Mouse (Mus musculus): ENCODE data around the gene Cers6. TPM values are rescaled to one million over a fixed set of nuclear protein-coding genes. Genes with fewer than 3 reads are reported as not detected.

Cers6 gene
- polyA plus RNA-seq, 1 experiment from 2014 or later: 3.6 TPM

DNA sequence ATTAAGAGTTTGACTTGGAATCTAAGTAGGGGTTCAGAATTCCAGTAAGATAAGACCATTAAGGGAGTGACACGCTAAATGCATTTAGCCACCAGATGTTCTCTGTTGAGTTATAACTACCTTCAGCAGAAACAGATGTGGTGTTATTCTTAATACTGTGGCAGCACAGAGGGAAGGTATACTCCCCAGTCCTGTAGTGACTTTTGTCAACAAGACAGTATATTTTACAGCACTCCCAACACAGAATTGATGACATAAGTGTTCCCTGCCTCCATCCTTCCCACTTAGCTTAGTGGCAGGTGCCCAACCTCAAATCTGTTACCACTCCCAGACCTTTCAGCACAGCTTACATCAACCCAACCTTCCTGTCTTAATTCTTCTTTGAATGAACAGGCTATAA is 219.5 kb downstream of the Cers6 start:
- WGBS (ENCODE audit: insufficient replicate concordance): 67% methylated on average over 1 of the region's 1 CpGs

DNA sequence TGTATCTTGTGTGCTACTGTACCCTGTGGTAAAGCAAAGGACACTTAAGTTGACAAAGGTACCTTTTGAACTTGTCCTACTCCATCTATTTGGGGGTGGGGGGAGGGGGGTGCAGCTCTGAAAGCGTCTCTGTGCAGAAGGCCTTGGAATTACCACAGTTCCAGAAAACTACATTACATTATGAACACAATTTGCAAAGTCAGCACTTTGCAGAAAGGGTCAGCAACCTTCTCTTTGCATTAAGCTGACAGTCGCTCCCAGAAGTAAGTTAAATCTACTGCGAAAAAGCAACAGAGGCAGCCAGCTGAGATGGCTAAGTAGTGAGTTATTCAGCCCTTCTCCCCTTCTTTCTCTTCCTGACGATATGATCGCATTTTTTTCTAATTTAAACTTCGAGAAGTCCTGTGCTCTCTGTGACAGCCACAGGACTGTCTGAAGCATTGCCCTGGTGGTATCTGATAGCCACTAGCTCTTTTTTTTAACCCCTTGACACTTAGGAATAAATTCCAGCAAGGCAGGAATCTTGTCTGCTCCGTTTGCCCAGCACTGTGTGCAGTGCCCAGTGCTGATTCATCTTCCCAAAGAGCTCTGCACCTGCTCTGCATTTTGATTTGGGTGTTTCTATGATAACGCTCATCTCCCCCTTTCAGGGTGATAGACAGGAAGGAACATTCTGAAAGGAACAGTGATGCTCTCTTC is 221.4 kb downstream of the Cers6 start:
- 60% methylated on average over 8 of the region's 8 CpGs for WGBS (ENCODE audit: insufficient replicate concordance)
- Histone ChIP-seq H3K27me3 (no peaks in the 10 kb centered on the region), H3K4me1 (replicated peaks) (no peaks in the 10 kb centered on the region), H3K4me3 (replicated peaks) (no peak overlapping the region), H3K4me2 (no peak overlapping the region), H3K27ac (no peak overlapping the region), H3K9me3 (replicated peaks) (no peaks in the 10 kb centered on the region), H3K36me3 (no peaks in the 10 kb centered on the region), H3K9ac (no peak overlapping the region)
- ATAC-seq (ENCODE audit: low read depth): no peak
- no peak for DNase-seq

More for the DNA sequence above, 219.5 kb downstream of the Cers6 start:
- Histone ChIP-seq H3K4me1 (replicated peaks) (no peaks in the 10 kb centered on the region), H3K9me3 (replicated peaks) (no peaks in the 10 kb centered on the region), H3K27ac (no peak overlapping the region), H3K27me3 (no peaks in the 10 kb centered on the region), H3K36me3 (no peaks in the 10 kb centered on the region), H3K4me2 (no peak overlapping the region), H3K9ac (no peak overlapping the region), H3K4me3 (replicated peaks) (no peak overlapping the region)
- no peak for DNase-seq
- ATAC-seq (ENCODE audit: low read depth): no peak

DNA sequence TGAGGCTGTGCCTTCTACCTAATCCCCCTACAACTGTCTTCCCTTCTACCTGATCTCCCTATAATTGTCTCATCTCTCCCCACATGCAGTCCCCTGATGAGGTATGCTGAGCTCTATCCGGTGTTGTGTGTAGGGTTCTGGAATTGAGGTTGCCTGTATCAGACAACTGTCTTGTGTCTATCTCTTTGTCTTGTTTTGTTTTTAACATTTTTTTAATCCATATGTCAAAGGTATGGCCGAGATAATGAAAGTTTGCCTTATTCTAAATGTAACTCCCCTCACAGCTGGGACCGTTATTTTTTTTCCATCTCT is 221.9 kb downstream of the Cers6 start:
- Histone ChIP-seq H3K9me3 (replicated peaks) (no peaks in the 10 kb centered on the region), H3K4me3 (replicated peaks) (no peak overlapping the region), H3K27ac (no peak overlapping the region), H3K27me3 (no peaks in the 10 kb centered on the region), H3K4me1 (replicated peaks) (no peaks in the 10 kb centered on the region), H3K4me2 (no peak overlapping the region), H3K9ac (no peak overlapping the region), H3K36me3 (no peaks in the 10 kb centered on the region)
- no peak for DNase-seq
- WGBS (ENCODE audit: insufficient replicate concordance): 72% methylated on average over 3 of the region's 3 CpGs
- no peak for ATAC-seq (ENCODE audit: low read depth)

DNA sequence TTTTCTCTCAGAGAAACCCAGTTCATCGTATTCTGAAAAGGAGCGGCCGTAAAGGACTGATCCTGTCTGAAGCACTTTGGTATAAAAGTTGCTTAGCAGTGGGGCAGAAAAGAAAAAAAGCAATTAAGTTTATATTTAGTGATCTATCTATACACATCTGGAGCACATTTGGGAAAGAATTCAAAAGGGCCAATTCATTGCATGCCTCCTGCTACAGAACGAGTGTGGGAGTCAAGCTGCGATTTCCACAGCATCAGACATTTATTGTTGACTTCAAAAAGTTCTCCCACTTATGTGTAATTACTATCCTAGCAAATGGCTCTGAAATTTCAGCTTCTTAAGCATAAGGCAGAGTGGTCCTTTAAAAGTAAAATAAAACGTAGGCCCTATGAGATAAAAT is 223.2 kb downstream of the Cers6 start:
- Histone ChIP-seq H3K9me3 (replicated peaks) (no peaks in the 10 kb centered on the region), H3K4me2 (no peak overlapping the region), H3K9ac (no peak overlapping the region), H3K36me3 (no peaks in the 10 kb centered on the region), H3K27ac (no peak overlapping the region), H3K4me3 (replicated peaks) (no peak overlapping the region), H3K4me1 (replicated peaks) (no peaks in the 10 kb centered on the region), H3K27me3 (no peaks in the 10 kb centered on the region)
- 82% methylated on average over 6 of the region's 6 CpGs for WGBS (ENCODE audit: insufficient replicate concordance)
- DNase-seq (no peak), ATAC-seq (ENCODE audit: low read depth) (no peak)

DNA sequence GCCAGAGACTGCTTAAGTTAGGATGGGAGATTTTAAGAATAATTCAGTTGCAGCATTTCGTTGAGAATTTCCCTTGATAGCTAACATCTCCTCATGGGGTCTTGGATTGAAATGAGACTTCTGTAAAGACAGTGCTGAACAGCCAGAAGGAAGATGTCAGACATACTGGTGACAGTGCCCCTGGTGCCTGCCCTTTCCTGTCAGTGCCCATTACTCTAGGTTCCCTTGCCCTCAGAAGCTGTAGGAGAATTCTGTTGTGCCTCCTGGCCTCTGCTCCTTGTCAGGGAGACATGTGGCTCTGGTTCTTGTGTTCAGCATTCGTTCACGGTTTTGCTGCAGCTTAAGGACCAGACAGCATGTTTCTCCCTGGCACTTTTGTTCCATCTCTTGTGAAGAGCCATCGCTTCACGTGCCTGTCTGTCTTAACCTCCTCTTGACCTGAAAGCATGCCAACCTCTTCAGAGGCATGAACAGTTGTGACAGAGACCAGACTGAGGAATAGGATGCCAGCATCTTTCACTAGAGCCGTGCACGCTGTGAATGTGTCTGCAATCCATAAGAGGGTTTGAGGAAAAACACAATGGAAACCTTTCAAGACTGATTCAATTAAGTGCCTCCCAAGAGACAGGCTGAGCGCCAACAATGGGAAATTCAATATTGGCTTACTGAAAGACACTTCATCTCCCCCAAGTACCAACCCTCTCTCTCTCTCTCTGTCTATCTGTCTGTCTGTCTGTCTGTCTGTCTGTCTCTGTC is 225.4 kb downstream of the Cers6 start:
- H3K27ac ChIP-seq: no peak overlapping the region
- no peak for ATAC-seq (ENCODE audit: low read depth)
- DNase-seq: no peak
- WGBS (ENCODE audit: insufficient replicate concordance): 74% methylated on average over 8 of the region's 8 CpGs
- H3K27me3 ChIP-seq: no peaks in the 10 kb centered on the region
- H3K9me3 ChIP-seq (replicated peaks): no peaks in the 10 kb centered on the region
- H3K4me2 ChIP-seq: no peak overlapping the region
- H3K4me3 ChIP-seq (replicated peaks): no peak overlapping the region
- no peaks in the 10 kb centered on the region for H3K36me3 ChIP-seq
- no peaks in the 10 kb centered on the region for H3K4me1 ChIP-seq (replicated peaks)
- no peak overlapping the region for H3K9ac ChIP-seq

DNA sequence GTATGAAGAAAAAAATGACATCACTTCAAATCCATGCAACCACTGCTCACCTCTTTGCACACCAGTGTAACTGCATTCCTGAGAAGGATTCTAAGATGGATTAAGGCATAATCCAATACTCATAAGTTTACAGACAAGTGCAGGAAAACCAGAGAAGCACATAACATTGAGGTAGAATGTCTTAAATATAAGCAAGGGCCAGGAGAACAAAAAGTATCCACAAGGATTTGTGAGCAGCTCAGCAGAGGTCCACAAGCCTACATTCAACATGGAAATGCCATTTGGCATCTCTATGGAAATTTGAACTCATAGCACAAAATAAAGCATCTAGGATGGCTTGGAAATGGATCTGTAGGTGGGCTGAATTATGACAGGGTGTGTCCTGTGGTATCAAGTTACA is 234.6 kb downstream of the Cers6 start:
- H3K4me1 ChIP-seq (replicated peaks): no peaks in the 10 kb centered on the region
- no peak overlapping the region for H3K4me3 ChIP-seq (replicated peaks)
- no peaks in the 10 kb centered on the region for H3K27me3 ChIP-seq
- DNase-seq: no peak
- no peak for ATAC-seq (ENCODE audit: low read depth)
- no peak overlapping the region for H3K9ac ChIP-seq
- H3K27ac ChIP-seq: no peak overlapping the region
- H3K36me3 ChIP-seq: no peaks in the 10 kb centered on the region
- H3K4me2 ChIP-seq: no peak overlapping the region
- no peaks in the 10 kb centered on the region for H3K9me3 ChIP-seq (replicated peaks)

DNA sequence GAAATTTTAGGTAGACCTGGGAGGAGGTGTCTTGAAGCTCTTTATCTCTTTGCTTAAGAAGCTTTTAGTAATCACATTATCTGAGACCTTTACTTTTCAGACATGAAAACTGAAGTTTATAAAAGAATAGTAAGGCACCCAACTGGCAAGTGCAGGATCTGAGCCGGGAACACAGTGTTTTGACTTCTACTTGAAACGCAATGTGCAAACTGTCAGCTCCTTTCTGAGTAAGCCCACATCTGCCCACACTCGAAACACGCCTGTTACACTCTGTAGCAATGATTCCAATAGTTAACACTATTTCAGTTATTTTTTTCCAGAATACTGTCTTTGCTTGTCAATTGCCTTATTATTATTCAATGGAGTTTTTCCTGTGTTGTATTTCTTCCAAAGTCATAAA is 235.6 kb downstream of the Cers6 start:
- Histone ChIP-seq H3K4me1 (replicated peaks) (no peaks in the 10 kb centered on the region), H3K27me3 (no peaks in the 10 kb centered on the region), H3K27ac (no peak overlapping the region), H3K4me2 (no peak overlapping the region), H3K9me3 (replicated peaks) (no peaks in the 10 kb centered on the region), H3K4me3 (replicated peaks) (no peak overlapping the region), H3K9ac (no peak overlapping the region), H3K36me3 (no peaks in the 10 kb centered on the region)
- 71% methylated on average over 4 of the region's 4 CpGs for WGBS (ENCODE audit: insufficient replicate concordance)
- ATAC-seq (ENCODE audit: low read depth) (no peak), DNase-seq (no peak)

DNA sequence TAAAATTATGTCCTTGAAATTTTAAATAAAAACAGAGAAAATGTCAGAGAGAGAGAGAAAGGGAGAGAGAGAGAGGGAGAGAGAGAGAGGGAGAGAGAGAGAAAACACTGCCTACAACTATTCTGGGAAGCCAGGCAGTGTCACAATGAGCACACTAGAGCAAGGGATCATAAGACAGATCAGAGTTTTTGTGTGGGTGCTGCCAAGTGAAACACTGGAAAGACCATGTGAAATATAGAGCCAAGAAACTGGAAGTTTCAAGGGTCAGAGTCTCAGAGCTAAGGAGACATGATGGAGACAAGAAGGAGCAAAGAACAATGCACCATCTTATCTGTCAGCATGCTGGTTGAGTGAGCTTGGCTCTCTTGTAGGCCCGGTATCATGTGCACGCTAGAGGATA is 236.3 kb downstream of the Cers6 start:
- H3K4me3 ChIP-seq (replicated peaks): no peak overlapping the region
- no peak overlapping the region for H3K27ac ChIP-seq
- 81% methylated on average over 2 of the region's 2 CpGs for WGBS (ENCODE audit: insufficient replicate concordance)
- no peak overlapping the region for H3K4me2 ChIP-seq
- DNase-seq (no peak), ATAC-seq (ENCODE audit: low read depth) (no peak)
- H3K36me3 ChIP-seq: no peaks in the 10 kb centered on the region
- no peaks in the 10 kb centered on the region for H3K9me3 ChIP-seq (replicated peaks)
- no peaks in the 10 kb centered on the region for H3K4me1 ChIP-seq (replicated peaks)
- no peak overlapping the region for H3K9ac ChIP-seq
- H3K27me3 ChIP-seq: no peaks in the 10 kb centered on the region

DNA sequence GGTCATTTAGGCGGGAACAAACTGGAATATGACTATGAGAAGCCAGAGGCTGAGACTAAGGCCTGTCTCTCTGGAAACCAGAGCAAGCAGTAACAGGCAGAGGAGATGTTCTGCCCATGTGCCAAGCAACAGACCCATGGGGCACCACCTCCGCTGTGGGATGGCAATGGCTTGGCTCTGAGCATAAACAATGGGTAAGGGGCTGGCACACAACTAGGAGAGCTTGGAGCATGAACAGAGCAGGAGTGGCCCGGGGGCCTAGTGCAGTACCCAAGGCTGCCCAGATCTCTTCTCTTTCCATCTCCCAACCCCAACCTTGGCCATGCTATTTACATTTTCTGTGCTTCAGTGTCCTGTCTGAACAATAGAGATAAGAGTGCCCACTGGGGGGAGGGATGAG is 237.5 kb downstream of the Cers6 start:
- Histone ChIP-seq H3K4me3 (replicated peaks) (no peak overlapping the region), H3K27ac (no peak overlapping the region), H3K36me3 (no peaks in the 10 kb centered on the region), H3K9ac (no peak overlapping the region), H3K4me1 (replicated peaks) (no peaks in the 10 kb centered on the region), H3K9me3 (replicated peaks) (no peaks in the 10 kb centered on the region), H3K4me2 (no peak overlapping the region), H3K27me3 (no peaks in the 10 kb centered on the region)
- ATAC-seq (ENCODE audit: low read depth): no peak
- 70% methylated on average over 3 of the region's 3 CpGs for WGBS (ENCODE audit: insufficient replicate concordance)
- no peak for DNase-seq

DNA sequence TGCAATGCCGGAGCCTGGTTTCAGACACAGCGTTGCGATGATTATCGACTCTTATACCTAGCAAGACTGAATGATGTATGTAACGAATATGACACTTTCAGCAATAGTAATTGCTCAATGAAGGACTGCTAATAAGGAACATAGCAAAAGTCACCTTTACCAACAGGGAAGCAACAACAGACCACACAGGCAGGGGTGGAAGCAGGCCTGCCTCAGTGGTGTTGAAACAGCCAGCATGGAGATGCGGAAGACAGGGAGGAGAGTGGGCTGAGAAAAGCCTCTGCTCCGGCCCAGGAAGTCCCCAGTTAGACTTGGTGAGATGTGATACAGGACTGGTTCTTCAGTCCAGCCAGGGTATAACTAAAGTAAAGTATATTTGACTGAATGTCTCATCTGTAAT is 237.9 kb downstream of the Cers6 start:
- ATAC-seq (ENCODE audit: low read depth) (no peak), DNase-seq (no peak)
- WGBS (ENCODE audit: insufficient replicate concordance): 87% methylated on average over 7 of the region's 7 CpGs
- Histone ChIP-seq H3K27me3 (no peaks in the 10 kb centered on the region), H3K36me3 (no peaks in the 10 kb centered on the region), H3K4me3 (replicated peaks) (no peak overlapping the region), H3K4me2 (no peak overlapping the region), H3K9me3 (replicated peaks) (no peaks in the 10 kb centered on the region), H3K4me1 (replicated peaks) (no peaks in the 10 kb centered on the region), H3K27ac (no peak overlapping the region), H3K9ac (no peak overlapping the region)

DNA sequence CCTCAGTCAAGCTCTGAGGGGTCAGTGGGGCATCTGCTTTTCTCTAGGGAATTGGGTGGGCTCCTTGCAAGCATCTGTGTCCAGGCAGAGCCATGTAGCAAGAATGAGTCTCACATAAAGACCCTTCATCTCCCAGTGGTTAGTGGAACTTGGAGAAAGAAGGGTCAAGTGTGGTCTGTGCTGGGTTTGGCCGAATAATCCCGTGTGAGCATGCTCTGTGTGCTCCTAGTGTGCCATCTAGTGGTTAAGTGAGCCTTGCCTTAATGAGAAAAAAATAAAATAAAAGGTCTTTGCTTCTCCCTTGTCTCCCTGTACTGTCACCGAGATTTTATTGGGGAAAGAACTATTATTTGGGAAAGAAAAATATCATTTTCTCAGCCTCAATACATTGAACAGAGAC is 239.5 kb downstream of the Cers6 start:
- Histone ChIP-seq H3K27ac (no peak overlapping the region), H3K4me3 (replicated peaks) (no peak overlapping the region), H3K9ac (no peak overlapping the region), H3K4me2 (no peak overlapping the region), H3K36me3 (no peaks in the 10 kb centered on the region), H3K9me3 (replicated peaks) (no peaks in the 10 kb centered on the region), H3K4me1 (replicated peaks) (no peaks in the 10 kb centered on the region), H3K27me3 (no peaks in the 10 kb centered on the region)
- ATAC-seq (ENCODE audit: low read depth): no peak
- no peak for DNase-seq
- WGBS (ENCODE audit: insufficient replicate concordance): 12% methylated on average over 3 of the region's 3 CpGs

DNA sequence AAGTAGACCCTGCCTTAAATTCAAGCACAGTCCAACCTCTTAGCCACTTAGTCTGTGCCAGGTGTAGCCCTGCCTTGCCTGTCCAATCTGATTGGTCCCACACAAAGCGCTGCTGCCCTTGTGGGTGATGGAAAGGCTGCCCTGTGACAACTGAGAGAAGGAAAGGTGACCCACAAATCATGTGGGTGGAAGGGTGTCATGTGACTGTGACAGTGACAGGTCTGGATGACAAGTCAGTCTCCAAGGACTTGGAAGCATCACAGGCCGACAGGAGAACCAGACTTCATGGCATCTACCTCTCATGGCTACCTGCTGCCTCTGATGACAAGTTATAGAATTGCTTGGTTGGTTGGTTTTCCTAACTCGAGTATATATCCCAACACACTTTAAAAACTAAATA is 242.3 kb downstream of the Cers6 start:
- 56% methylated on average over 3 of the region's 3 CpGs for WGBS (ENCODE audit: insufficient replicate concordance)

More for the DNA sequence above, 242.3 kb downstream of the Cers6 start:
- no peak overlapping the region for H3K4me2 ChIP-seq
- no peaks in the 10 kb centered on the region for H3K4me1 ChIP-seq (replicated peaks)
- no peaks in the 10 kb centered on the region for H3K27me3 ChIP-seq
- DNase-seq (no peak), ATAC-seq (ENCODE audit: low read depth) (no peak)
- no peaks in the 10 kb centered on the region for H3K36me3 ChIP-seq
- H3K4me3 ChIP-seq (replicated peaks): no peak overlapping the region
- H3K9me3 ChIP-seq (replicated peaks): no peaks in the 10 kb centered on the region
- no peak overlapping the region for H3K9ac ChIP-seq
- H3K27ac ChIP-seq: no peak overlapping the region
